Mouse (Mus musculus): ENCODE results near the gene Rnpepl1. TPM values are rescaled to one million over a fixed set of nuclear protein-coding genes. Genes with fewer than 3 reads are reported as not detected.
A peak's percentile ranks its signal among the peaks of the same experiment; 100 is the strongest.

Rnpepl1 gene
- polyA plus RNA-seq, 1 experiment from 2014 or later, result 31.8 TPM

DNA sequence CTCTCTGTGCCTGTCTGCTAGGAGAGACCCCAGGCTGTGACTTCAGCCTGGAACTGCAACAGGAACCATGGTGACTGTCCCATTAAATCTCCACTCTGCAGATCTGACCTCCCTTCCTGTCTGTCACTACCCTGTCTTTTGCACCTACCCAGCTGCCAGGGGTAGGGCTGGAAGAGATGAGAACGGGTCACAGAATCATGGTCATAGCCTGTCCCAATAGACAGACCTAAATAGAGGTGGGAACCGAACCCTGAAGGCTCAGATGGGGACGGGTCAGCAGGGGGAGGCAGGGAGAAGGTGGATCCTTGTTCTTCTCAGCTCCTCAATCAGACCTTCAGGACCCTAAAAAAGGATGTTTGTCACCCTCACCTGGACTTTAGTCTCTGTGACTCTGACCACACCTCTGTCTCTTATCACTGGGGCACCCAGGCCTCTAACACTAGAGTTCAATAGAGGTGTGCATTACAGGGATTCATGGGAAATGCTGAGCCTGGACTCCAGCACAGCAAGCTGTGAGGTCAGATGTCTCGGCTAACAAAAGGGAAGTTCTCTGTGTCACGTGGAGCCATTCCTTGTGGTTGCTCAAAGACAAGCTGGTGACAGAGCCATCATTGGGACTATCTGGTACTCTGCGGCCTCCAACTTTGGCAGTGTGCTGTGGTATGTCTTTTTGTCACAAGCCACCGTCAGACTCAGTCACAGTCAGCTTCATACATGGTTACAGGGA lies 10.1 kb downstream of the Rnpepl1 start:
- Histone ChIP-seq H3K4me1 (replicated peaks; ENCODE audit: control insufficient read depth, insufficient read depth, low read length) (no peaks in the 10 kb centered on the region), H3K36me3 (ENCODE audit: control insufficient read depth, insufficient read depth, low read length) (peaks cover 14% of the 10 kb centered on the region), H3K9me3 (ENCODE audit: control insufficient read depth, low read length) (no peaks in the 10 kb centered on the region), H3K4me3 (ENCODE audit: low read depth, low read length) (no peak overlapping the region), H3K9ac (ENCODE audit: low read length) (no peak overlapping the region), H3K4me2 (ENCODE audit: low read depth, low read length, severe bottlenecking) (no peak overlapping the region), H3K27ac (ENCODE audit: low read depth, low read length) (no peak overlapping the region), H3K27me3 (ENCODE audit: control insufficient read depth, insufficient read depth, low read length) (no peaks in the 10 kb centered on the region)
- ATAC-seq (replicated peaks; ENCODE audit: low FRiP score), result no peak
- DNase-seq (ENCODE audit: low spot score), result no peak
- WGBS, result 87% methylated on average over 7 of the region's 7 CpGs

DNA sequence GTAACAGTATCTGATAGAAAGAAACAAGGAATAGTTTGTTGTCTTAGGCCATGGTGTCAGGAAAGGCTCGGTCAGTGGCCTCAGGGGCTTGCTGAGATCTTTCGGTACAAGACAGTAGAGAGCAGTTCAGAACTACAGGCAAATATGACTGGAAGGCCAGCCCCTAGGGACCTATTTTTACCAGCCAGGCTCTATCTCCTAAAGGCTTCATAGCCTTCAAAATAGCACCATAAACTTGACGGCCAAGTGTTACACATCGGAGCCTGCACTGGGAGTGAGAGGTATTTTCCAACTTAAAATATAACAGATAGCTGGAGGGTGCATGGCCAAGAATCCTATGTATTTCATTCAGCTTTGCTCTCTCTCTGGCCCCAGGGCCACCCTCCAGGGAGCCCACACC lies 10.9 kb downstream of the Rnpepl1 start:
- Histone ChIP-seq H3K36me3 (ENCODE audit: control insufficient read depth, insufficient read depth, low read length) (peaks cover 14% of the 10 kb centered on the region), H3K9ac (ENCODE audit: low read length) (no peak overlapping the region), H3K4me2 (ENCODE audit: low read depth, low read length, severe bottlenecking) (no peak overlapping the region), H3K27ac (ENCODE audit: low read depth, low read length) (no peak overlapping the region), H3K4me1 (replicated peaks; ENCODE audit: control insufficient read depth, insufficient read depth, low read length) (no peaks in the 10 kb centered on the region), H3K27me3 (ENCODE audit: control insufficient read depth, insufficient read depth, low read length) (no peaks in the 10 kb centered on the region), H3K9me3 (ENCODE audit: control insufficient read depth, low read length) (no peaks in the 10 kb centered on the region), H3K4me3 (ENCODE audit: low read depth, low read length) (no peak overlapping the region)
- DNase-seq (ENCODE audit: low spot score) (no peak), ATAC-seq (replicated peaks; ENCODE audit: low FRiP score) (no peak)
- WGBS, result 94% methylated on average over 4 of the region's 4 CpGs

- no peak overlapping the region for H3K9ac ChIP-seq (ENCODE audit: low read length)
- 21% methylated on average over 1 of the region's 1 CpGs for WGBS
- H3K27me3 ChIP-seq (ENCODE audit: control insufficient read depth, insufficient read depth, low read length), result no peaks in the 10 kb centered on the region
- no peaks in the 10 kb centered on the region for H3K36me3 ChIP-seq (ENCODE audit: control insufficient read depth, insufficient read depth, low read length)
- H3K4me1 ChIP-seq (replicated peaks; ENCODE audit: control insufficient read depth, insufficient read depth, low read length), result peaks cover 4% of the 10 kb centered on the region; the same call in 1 of the 2 replicates
- H3K9me3 ChIP-seq (ENCODE audit: control insufficient read depth, low read length), result no peaks in the 10 kb centered on the region
- no peak for ATAC-seq (replicated peaks; ENCODE audit: low FRiP score)
- H3K4me3 ChIP-seq (ENCODE audit: low read depth, low read length), result no peak overlapping the region
- DNase-seq (ENCODE audit: low spot score), result no peak
- H3K27ac ChIP-seq (ENCODE audit: low read depth, low read length), result no peak overlapping the region
- H3K4me2 ChIP-seq (ENCODE audit: low read depth, low read length, severe bottlenecking), result no peak overlapping the region
Measured at GRCm38 (mm10) chr1:92930171-92930706, 19.7 kb downstream of the Rnpepl1 start.

- Histone ChIP-seq H3K4me1 (replicated peaks; ENCODE audit: control insufficient read depth, insufficient read depth, low read length) (peaks cover 11% of the 10 kb centered on the region; the same call in 1 of the 2 replicates), H3K9me3 (ENCODE audit: control insufficient read depth, low read length) (no peaks in the 10 kb centered on the region), H3K9ac (ENCODE audit: low read length) (peak overlapping the region; percentile 78), H3K4me2 (ENCODE audit: low read depth, low read length, severe bottlenecking) (peak overlapping the region; percentile 69), H3K36me3 (ENCODE audit: control insufficient read depth, insufficient read depth, low read length) (no peaks in the 10 kb centered on the region; the same call in 1 of the 2 replicates), H3K27me3 (ENCODE audit: control insufficient read depth, insufficient read depth, low read length) (no peaks in the 10 kb centered on the region), H3K27ac (ENCODE audit: low read depth, low read length) (peak overlapping the region; percentile 91), H3K4me3 (ENCODE audit: low read depth, low read length) (peak overlapping the region; percentile 67)
- DNase-seq (ENCODE audit: low spot score) (no peak), ATAC-seq (replicated peaks; ENCODE audit: low FRiP score) (no peak)
- WGBS, result 82% methylated on average over 4 of the region's 4 CpGs
Measured at GRCm38 (mm10) chr1:92933611-92934010, 23.0 kb downstream of the Rnpepl1 start.

DNA sequence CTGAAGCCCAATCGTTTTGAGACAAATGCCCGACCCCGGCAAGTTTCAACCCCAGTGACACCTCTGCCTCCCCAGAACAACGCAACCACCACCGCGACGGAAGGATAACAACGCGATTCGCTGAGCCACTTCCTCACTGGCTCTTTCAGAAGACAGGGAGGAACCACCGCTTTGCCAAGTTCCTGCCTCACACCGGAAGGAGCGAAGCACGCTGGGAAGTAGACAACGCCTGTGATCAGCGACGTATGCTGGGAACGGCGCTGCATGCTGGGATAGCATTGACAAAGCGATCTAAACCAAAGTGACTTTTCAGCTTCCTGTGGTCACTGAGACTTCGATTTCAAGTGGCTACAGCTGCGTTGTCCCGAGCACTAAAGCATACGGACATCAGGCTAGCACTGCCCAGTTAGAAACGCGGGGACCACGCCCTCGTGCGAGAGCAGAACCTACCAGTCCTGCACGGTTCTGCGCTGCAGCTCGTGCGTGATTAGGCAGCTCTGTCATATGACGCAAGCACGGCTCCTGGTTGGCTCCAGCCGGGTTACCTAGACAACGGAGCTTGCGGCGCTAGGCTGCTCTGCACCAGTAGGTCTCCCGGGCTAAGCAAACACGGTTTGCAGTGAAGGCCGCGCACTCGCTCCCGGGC lies 23.7 kb downstream of the Rnpepl1 start, which contains the start of gene Capn10:
TSS of gene Capn10 (plus strand) at position 195 of the 646 bp plus-strand sequence.
- Histone ChIP-seq H3K9me3 (ENCODE audit: control insufficient read depth, low read length) (no peaks in the 10 kb centered on the region), H3K4me1 (replicated peaks; ENCODE audit: control insufficient read depth, insufficient read depth, low read length) (peaks cover 11% of the 10 kb centered on the region; the same call in 1 of the 2 replicates), H3K27me3 (ENCODE audit: control insufficient read depth, insufficient read depth, low read length) (no peaks in the 10 kb centered on the region), H3K36me3 (ENCODE audit: control insufficient read depth, insufficient read depth, low read length) (no peaks in the 10 kb centered on the region; the same call in 1 of the 2 replicates), H3K9ac (ENCODE audit: low read length) (peak within 1 kb of the TSS; percentile 78), H3K4me2 (ENCODE audit: low read depth, low read length, severe bottlenecking) (peak within 1 kb of the TSS; percentile 69), H3K4me3 (ENCODE audit: low read depth, low read length) (peak within 1 kb of the TSS; percentile 67), H3K27ac (ENCODE audit: low read depth, low read length) (peak within 1 kb of the TSS; percentile 91)
- peak; percentile 96 for DNase-seq (ENCODE audit: low spot score)
- WGBS, result under 1% methylated on average over 45 of the region's 45 CpGs
- ATAC-seq (replicated peaks; ENCODE audit: low FRiP score), result peak; percentile 100

GRCm38 (mm10) chr1:92935054-92935962 lies 24.7 kb downstream of the Rnpepl1 start:
- ATAC-seq (replicated peaks; ENCODE audit: low FRiP score), result no peak

DNA sequence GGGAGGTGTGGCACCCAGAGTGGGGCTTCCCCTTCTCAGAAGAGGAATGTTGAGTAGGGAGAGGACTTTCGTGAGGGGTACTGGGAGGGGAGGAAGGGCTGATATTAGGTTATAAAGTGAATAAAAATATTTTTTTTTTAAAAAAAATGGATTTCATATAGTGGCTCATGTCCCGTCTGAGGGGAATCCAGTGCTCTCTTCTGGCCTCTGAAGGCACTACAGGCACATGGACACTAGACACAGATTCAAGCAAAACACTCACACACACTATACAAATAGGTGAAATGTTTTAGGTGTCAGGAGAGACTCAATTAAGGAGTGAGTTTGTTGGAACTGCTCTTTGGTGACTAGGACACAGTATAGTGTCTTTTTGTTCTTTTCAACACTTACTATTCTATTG lies 25.4 kb downstream of the Rnpepl1 start:
- H3K27ac ChIP-seq (ENCODE audit: low read depth, low read length), result no peak overlapping the region
- WGBS, result 68% methylated on average over 2 of the region's 2 CpGs

More at GRCm38 (mm10) chr1:92935054-92935962, 24.7 kb downstream of the Rnpepl1 start:
- Histone ChIP-seq H3K4me3 (ENCODE audit: low read depth, low read length) (peak overlapping the region; percentile 67), H3K9me3 (ENCODE audit: control insufficient read depth, low read length) (no peaks in the 10 kb centered on the region), H3K27me3 (ENCODE audit: control insufficient read depth, insufficient read depth, low read length) (no peaks in the 10 kb centered on the region), H3K27ac (ENCODE audit: low read depth, low read length) (no peak overlapping the region; the same call in 1 of the 2 replicates), H3K36me3 (ENCODE audit: control insufficient read depth, insufficient read depth, low read length) (peaks cover 7% of the 10 kb centered on the region; the same call in 1 of the 2 replicates), H3K4me1 (replicated peaks; ENCODE audit: control insufficient read depth, insufficient read depth, low read length) (peaks cover 11% of the 10 kb centered on the region; the same call in 1 of the 2 replicates), H3K4me2 (ENCODE audit: low read depth, low read length, severe bottlenecking) (peak overlapping the region; percentile 69), H3K9ac (ENCODE audit: low read length) (peak overlapping the region; percentile 78)
- no peak for DNase-seq (ENCODE audit: low spot score)
- 24% methylated on average over 10 of the region's 10 CpGs for WGBS

GRCm38 (mm10) chr1:92936467-92936866 lies 25.9 kb downstream of the Rnpepl1 start:
- no peak overlapping the region for H3K4me3 ChIP-seq (ENCODE audit: low read depth, low read length)

More for the DNA sequence above, 25.4 kb downstream of the Rnpepl1 start:
- Histone ChIP-seq H3K27me3 (ENCODE audit: control insufficient read depth, insufficient read depth, low read length) (no peaks in the 10 kb centered on the region), H3K4me2 (ENCODE audit: low read depth, low read length, severe bottlenecking) (peak overlapping the region; percentile 69; the same call in 1 of the 2 replicates), H3K9ac (ENCODE audit: low read length) (peak overlapping the region; percentile 78; the same call in 1 of the 2 replicates), H3K9me3 (ENCODE audit: control insufficient read depth, low read length) (no peaks in the 10 kb centered on the region), H3K4me3 (ENCODE audit: low read depth, low read length) (peak overlapping the region; percentile 67; the same call in 1 of the 2 replicates), H3K36me3 (ENCODE audit: control insufficient read depth, insufficient read depth, low read length) (peaks cover 8% of the 10 kb centered on the region; the same call in 1 of the 2 replicates), H3K4me1 (replicated peaks; ENCODE audit: control insufficient read depth, insufficient read depth, low read length) (peaks cover 11% of the 10 kb centered on the region; the same call in 1 of the 2 replicates)
- DNase-seq (ENCODE audit: low spot score) (no peak), ATAC-seq (replicated peaks; ENCODE audit: low FRiP score) (no peak)

More at GRCm38 (mm10) chr1:92936467-92936866, 25.9 kb downstream of the Rnpepl1 start:
- Histone ChIP-seq H3K9ac (ENCODE audit: low read length) (no peak overlapping the region), H3K4me1 (replicated peaks; ENCODE audit: control insufficient read depth, insufficient read depth, low read length) (peaks cover 11% of the 10 kb centered on the region; the same call in 1 of the 2 replicates), H3K27me3 (ENCODE audit: control insufficient read depth, insufficient read depth, low read length) (no peaks in the 10 kb centered on the region), H3K27ac (ENCODE audit: low read depth, low read length) (no peak overlapping the region), H3K9me3 (ENCODE audit: control insufficient read depth, low read length) (no peaks in the 10 kb centered on the region), H3K36me3 (ENCODE audit: control insufficient read depth, insufficient read depth, low read length) (peaks cover 8% of the 10 kb centered on the region; the same call in 1 of the 2 replicates), H3K4me2 (ENCODE audit: low read depth, low read length, severe bottlenecking) (no peak overlapping the region)
- 83% methylated on average over 3 of the region's 3 CpGs for WGBS
- DNase-seq (ENCODE audit: low spot score), result no peak
- ATAC-seq (replicated peaks; ENCODE audit: low FRiP score), result no peak
